Mouse (Mus musculus): ENCODE measurements around the gene Pibf1. TPM values are rescaled to one million over a fixed set of nuclear protein-coding genes. Genes with fewer than 3 reads are reported as not detected.
A peak's percentile ranks its signal among the peaks of the same experiment; 100 is the strongest.

The Pibf1 gene
- polyA plus RNA-seq, 1 experiment from 2014 or later = 24.1 TPM

DNA sequence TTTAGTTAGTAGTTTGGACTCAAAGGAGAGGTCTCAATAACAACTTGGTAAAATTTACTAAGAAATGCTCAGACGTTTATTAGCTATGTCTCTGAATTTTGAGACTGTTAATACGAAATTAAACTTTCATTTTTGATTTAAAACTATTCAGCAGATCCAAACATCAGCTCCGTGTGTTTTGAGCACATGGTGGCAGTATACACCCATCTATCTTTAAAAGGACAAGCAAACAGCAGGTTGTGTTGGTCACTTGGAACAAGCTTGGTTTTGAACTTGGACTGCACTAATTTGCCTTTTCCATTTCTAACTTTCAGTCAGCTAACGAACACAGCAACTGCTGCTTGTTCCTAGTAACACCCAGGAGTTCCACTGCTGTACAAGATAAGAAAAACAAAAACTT, 18.4 kb downstream of the Pibf1 start:
- Histone ChIP-seq H3K9ac (no peak overlapping the region), H3K27me3 (no peaks in the 10 kb centered on the region), H3K9me3 (no peaks in the 10 kb centered on the region), H3K27ac (no peak overlapping the region), H3K4me2 (no peak overlapping the region), H3K4me3 (replicated peaks) (no peak overlapping the region), H3K36me3 (replicated peaks) (peaks cover 37% of the 10 kb centered on the region), H3K4me1 (no peaks in the 10 kb centered on the region)
- WGBS = 87% methylated on average over 4 of the region's 4 CpGs
- ATAC-seq (ENCODE audit: low FRiP score) = no peak

DNA sequence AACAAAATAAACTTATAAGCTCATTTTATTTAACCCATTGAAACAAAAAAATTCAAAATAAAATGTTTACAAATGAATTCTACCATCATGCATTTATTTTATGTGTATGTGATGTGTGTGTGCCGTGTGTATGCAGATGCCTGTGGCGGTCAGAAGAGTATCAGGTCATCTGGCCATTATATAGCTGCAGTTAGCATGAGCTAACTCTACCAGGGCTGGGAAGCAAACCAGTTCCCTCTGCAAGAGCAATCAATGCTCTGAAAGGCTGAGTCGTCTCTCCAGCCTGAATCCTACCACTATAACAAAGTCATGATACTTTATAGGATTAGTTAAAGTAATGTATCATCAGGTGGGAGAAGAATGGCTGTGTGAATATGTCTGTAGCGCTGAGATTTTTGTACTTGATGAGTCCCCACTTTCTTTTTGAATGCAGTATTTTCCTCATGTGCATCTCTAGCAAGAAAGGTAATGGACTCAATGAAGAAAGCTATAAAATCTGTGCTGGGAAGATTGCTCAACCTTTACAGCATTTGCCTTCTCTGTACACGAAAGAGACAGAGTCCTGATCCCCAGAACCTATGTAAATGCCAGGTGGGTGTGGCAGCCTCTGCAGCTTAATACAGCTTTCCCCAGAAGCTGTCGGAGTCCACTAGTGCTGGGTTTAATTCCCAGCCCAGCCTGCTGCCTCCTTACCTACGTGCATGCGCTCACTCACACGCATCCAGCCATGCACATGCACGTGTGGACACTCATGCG, 22.5 kb downstream of the Pibf1 start:
- Histone ChIP-seq H3K36me3 (replicated peaks) (peaks cover 14% of the 10 kb centered on the region; the same call in 1 of the 2 replicates), H3K4me3 (replicated peaks) (no peak overlapping the region), H3K9me3 (no peaks in the 10 kb centered on the region), H3K27ac (no peak overlapping the region), H3K27me3 (no peaks in the 10 kb centered on the region), H3K9ac (no peak overlapping the region), H3K4me2 (no peak overlapping the region), H3K4me1 (no peaks in the 10 kb centered on the region)
- 91% methylated on average over 11 of the region's 11 CpGs for WGBS
- no peak for ATAC-seq (ENCODE audit: low FRiP score)

DNA sequence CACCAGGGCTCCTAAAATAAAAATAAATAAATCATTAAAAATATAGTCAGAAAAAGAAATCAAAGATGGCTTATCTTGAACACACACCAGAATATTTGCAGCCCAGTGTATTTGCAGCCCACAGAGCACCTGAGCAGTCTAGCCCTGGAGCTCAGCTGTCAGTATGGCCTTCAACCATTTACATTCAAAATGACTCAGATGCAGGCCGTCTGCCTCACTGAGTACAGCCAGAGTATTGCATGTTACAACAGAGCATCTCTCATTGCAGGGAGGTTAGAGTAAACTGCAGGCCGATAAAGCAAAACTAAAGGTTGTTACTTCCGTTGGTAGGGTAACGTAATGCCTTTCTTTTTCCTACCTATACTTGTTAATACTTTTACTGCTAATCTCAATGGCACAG, 24.9 kb downstream of the Pibf1 start:
- Histone ChIP-seq H3K4me3 (replicated peaks) (no peak overlapping the region), H3K9ac (no peak overlapping the region), H3K27ac (no peak overlapping the region), H3K36me3 (replicated peaks) (peaks cover 3% of the 10 kb centered on the region; the same call in 1 of the 2 replicates), H3K4me2 (no peak overlapping the region), H3K4me1 (no peaks in the 10 kb centered on the region), H3K9me3 (no peaks in the 10 kb centered on the region), H3K27me3 (no peaks in the 10 kb centered on the region)
- ATAC-seq (ENCODE audit: low FRiP score) = no peak
- 85% methylated on average over 4 of the region's 4 CpGs for WGBS

DNA sequence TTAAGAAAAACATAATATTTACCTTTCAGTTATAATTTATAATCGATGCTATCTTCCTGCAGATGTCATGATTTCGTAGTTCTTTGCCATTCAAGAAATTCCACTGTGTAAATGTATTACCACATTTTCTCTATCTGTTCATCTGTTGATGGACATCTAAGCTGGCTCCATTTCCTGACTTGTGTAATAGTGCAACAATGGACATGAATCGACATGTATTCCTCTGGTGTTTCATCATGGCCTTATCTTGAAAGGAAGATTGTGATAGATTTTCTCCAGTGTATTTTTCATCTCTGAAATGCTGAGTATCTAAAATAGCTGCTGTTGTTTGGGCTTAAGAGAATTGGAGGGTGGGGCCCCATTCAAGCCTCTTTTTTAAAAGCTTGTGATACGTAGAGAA, 27.5 kb downstream of the Pibf1 start:
- no peak overlapping the region for H3K27ac ChIP-seq
- no peaks in the 10 kb centered on the region for H3K9me3 ChIP-seq
- H3K36me3 ChIP-seq (replicated peaks) = no peaks in the 10 kb centered on the region
- H3K4me1 ChIP-seq = no peaks in the 10 kb centered on the region
- no peaks in the 10 kb centered on the region for H3K27me3 ChIP-seq
- ATAC-seq (ENCODE audit: low FRiP score) = no peak
- no peak overlapping the region for H3K9ac ChIP-seq
- H3K4me3 ChIP-seq (replicated peaks) = no peak overlapping the region
- H3K4me2 ChIP-seq = no peak overlapping the region
- 91% methylated on average over 4 of the region's 4 CpGs for WGBS

DNA sequence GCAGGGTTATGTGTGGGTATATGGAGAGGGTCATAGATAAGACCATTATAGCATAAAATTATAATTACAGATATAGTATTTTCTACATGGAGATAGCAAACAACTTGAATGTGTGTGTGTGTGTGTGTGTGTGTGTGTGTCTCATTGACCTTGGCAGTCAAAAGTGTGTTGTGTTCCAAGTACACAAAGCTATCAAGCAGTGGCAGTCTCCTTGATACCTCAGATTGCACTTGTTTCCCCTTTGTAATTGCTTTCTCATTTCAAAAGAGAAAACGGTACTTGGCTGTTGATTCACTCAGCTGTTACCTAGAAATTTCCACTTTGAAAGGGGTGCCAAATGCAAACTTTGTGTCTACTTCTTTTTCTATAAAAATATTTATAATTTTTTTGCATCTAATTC, 28.3 kb downstream of the Pibf1 start:
- H3K27ac ChIP-seq = no peak overlapping the region
- no peaks in the 10 kb centered on the region for H3K36me3 ChIP-seq (replicated peaks)
- no peak overlapping the region for H3K4me3 ChIP-seq (replicated peaks)
- 82% methylated on average over 1 of the region's 1 CpGs for WGBS
- no peaks in the 10 kb centered on the region for H3K27me3 ChIP-seq
- H3K9ac ChIP-seq = no peak overlapping the region
- ATAC-seq (ENCODE audit: low FRiP score) = no peak
- no peaks in the 10 kb centered on the region for H3K9me3 ChIP-seq
- H3K4me1 ChIP-seq = no peaks in the 10 kb centered on the region
- H3K4me2 ChIP-seq = no peak overlapping the region

DNA sequence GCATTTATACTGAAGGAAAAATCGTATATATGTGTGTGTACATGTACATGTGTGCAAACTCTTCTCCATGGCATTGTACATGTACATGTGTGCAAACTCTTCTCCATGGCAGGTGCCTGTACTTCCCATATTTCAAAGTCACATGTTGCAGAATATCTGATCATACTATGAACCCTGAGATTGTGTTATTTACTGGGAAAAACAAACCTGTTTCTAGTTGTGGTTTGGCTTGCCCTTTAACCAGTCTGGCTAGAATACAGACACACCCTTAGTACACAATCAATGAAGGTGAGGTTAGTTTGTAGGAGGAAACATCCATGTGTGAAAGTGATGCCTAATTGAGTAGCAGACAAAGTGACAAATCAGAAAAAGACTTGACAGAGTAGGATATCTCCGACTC, 29.8 kb downstream of the Pibf1 start:
- no peaks in the 10 kb centered on the region for H3K36me3 ChIP-seq (replicated peaks)
- H3K4me2 ChIP-seq = no peak overlapping the region
- H3K9me3 ChIP-seq = no peaks in the 10 kb centered on the region
- 87% methylated on average over 2 of the region's 2 CpGs for WGBS
- H3K9ac ChIP-seq = no peak overlapping the region
- no peak overlapping the region for H3K27ac ChIP-seq
- no peak overlapping the region for H3K4me3 ChIP-seq (replicated peaks)
- H3K27me3 ChIP-seq = no peaks in the 10 kb centered on the region
- no peaks in the 10 kb centered on the region for H3K4me1 ChIP-seq
- ATAC-seq (ENCODE audit: low FRiP score) = no peak

DNA sequence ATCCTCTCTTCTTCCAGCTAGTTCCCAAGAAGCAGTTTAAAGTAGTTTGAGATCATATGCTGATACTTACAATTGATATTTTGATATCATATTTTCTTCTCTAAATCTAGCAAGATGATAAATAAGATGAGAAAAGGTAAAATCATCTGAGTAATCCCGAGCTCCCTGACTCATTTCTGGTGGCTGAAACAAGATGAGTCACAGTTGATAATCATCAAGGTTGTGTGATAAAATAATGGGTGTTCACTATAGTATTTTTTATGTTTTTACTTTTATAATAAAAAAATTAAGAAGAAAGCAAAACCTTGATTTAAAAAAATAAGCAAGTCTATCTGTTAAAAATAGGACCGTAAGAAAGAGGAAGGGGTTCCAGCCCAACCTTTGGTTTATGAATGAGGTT, 34.8 kb downstream of the Pibf1 start:
- WGBS = 93% methylated on average over 2 of the region's 2 CpGs
- Histone ChIP-seq H3K9ac (no peak overlapping the region), H3K4me2 (no peak overlapping the region), H3K36me3 (replicated peaks) (peaks cover 12% of the 10 kb centered on the region), H3K27me3 (no peaks in the 10 kb centered on the region), H3K9me3 (no peaks in the 10 kb centered on the region), H3K4me1 (no peaks in the 10 kb centered on the region), H3K27ac (no peak overlapping the region), H3K4me3 (replicated peaks) (no peak overlapping the region)
- ATAC-seq (ENCODE audit: low FRiP score) = no peak

DNA sequence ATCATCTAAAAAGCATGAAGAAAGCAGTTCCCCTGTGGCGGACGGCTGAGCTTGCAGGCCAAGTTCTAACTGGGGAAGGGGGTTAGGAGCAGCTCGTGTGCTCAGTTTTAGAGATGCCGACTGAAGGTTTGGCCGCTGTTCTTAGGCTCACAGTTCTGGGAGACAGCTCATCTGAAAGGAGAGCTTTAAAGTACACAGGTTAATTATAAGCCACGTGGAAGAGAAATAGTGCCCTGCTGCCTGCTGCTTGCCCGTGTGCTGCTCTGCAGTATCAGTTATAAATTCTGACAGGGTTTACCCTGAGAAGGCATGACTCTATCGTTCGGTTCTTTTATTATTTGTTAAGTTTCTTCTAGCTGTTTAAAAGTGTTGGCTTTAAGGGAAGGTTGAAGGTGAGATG, 36.5 kb downstream of the Pibf1 start:
- H3K9ac ChIP-seq = no peak overlapping the region
- no peak overlapping the region for H3K4me2 ChIP-seq
- no peak for ATAC-seq (ENCODE audit: low FRiP score)
- H3K4me1 ChIP-seq = no peaks in the 10 kb centered on the region
- H3K27me3 ChIP-seq = no peaks in the 10 kb centered on the region
- H3K9me3 ChIP-seq = no peaks in the 10 kb centered on the region
- peaks cover 12% of the 10 kb centered on the region for H3K36me3 ChIP-seq (replicated peaks)
- H3K27ac ChIP-seq = no peak overlapping the region
- WGBS = 95% methylated on average over 9 of the region's 9 CpGs
- H3K4me3 ChIP-seq (replicated peaks) = no peak overlapping the region

DNA sequence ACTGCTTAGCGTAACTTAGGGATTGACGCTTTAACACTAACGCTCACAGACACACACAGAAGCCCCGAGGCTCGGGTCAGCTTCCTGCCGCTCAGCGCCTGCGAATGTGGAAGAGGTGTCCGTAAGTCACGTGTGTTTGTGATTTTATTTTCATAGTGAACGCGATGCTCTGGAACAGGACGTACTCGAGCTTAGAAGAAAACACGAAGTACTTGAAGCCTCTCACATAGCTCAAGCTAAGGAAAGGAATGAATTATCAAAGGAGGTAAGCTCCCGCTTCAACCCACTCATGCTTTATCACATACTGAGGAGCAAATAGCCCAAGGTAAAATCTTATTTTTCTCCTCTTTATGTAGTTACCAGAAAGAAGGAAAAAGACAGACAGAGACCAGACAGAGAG, 37.1 kb downstream of the Pibf1 start:
- H3K4me2 ChIP-seq = no peak overlapping the region
- ATAC-seq (ENCODE audit: low FRiP score) = no peak
- H3K9me3 ChIP-seq = no peaks in the 10 kb centered on the region
- H3K27ac ChIP-seq = no peak overlapping the region
- H3K4me1 ChIP-seq = no peaks in the 10 kb centered on the region
- no peaks in the 10 kb centered on the region for H3K27me3 ChIP-seq
- no peak overlapping the region for H3K4me3 ChIP-seq (replicated peaks)
- 96% methylated on average over 16 of the region's 16 CpGs for WGBS
- H3K36me3 ChIP-seq (replicated peaks) = peaks cover 12% of the 10 kb centered on the region
- H3K9ac ChIP-seq = no peak overlapping the region

DNA sequence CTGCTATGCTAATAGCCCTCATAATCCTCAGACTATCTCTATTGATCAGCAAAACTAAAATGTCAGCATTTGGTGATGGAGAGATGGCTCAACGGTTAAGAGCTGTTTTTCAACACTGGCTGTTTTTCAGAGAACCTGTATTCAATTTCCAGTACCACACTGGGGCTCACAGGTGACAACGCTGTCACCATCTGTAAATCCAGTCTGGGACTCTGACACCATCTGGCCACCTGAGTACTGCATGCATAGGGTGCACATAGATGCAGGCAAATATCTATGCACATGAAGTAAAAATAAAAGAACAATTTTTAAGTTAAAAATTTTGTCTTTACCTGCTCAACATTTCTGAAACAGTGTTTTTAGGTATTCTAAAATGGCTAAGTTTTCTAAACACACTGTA, 40.8 kb downstream of the Pibf1 start:
- no peak for ATAC-seq (ENCODE audit: low FRiP score)
- Histone ChIP-seq H3K27ac (no peak overlapping the region), H3K9ac (no peak overlapping the region), H3K4me1 (no peaks in the 10 kb centered on the region), H3K27me3 (no peaks in the 10 kb centered on the region), H3K9me3 (no peaks in the 10 kb centered on the region), H3K36me3 (replicated peaks) (peaks cover 12% of the 10 kb centered on the region), H3K4me2 (no peak overlapping the region), H3K4me3 (replicated peaks) (no peak overlapping the region)
- WGBS = 90% methylated on average over 2 of the region's 2 CpGs

DNA sequence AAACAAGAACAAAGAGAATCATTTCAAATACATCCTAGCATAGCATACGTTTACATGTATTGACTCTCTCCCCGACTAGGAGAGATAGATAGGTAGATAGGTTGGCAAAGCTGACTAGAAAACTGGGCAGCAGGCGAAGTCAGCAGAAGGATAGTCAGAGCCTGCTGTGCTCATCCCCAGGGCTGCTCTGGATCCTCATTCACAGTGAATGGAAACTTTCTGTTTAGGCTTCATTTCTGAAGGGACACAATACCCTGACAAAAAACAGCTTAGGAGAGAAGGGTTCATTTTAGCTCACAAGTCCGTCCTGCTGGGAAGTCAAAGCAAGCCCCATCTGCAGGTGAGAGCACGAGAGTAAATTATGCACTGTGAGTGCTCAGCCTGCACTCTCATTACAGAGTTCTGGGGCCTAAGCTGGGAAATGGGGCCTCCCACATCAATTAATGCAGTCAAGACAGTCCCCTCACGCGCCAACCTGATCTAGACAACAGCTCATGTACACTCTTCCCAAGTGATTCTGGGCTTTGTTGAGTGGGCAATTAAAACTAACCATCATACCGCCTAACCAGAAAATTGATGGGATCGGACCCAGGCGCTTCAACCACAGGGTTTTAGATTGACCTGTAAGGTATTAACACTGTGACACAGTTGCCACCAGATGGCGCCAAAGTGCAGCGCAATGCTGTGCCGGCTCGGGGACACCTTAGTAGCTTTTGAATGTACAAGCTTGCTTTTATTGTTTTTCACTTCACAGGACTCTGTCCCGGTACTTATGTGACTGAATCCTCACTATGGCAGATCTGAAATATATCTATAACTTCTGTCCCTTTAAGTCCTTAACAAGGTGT, 42.8 kb downstream of the Pibf1 start:
- ATAC-seq (ENCODE audit: low FRiP score) = peak; percentile 90
- no peak overlapping the region for H3K4me2 ChIP-seq
- H3K4me1 ChIP-seq = no peaks in the 10 kb centered on the region
- WGBS = 17% methylated on average over 15 of the region's 15 CpGs
- H3K4me3 ChIP-seq (replicated peaks) = no peak overlapping the region
- no peak overlapping the region for H3K9ac ChIP-seq
- peaks cover 6% of the 10 kb centered on the region for H3K36me3 ChIP-seq (replicated peaks)
- no peaks in the 10 kb centered on the region for H3K9me3 ChIP-seq
- no peaks in the 10 kb centered on the region for H3K27me3 ChIP-seq
- H3K27ac ChIP-seq = no peak overlapping the region

DNA sequence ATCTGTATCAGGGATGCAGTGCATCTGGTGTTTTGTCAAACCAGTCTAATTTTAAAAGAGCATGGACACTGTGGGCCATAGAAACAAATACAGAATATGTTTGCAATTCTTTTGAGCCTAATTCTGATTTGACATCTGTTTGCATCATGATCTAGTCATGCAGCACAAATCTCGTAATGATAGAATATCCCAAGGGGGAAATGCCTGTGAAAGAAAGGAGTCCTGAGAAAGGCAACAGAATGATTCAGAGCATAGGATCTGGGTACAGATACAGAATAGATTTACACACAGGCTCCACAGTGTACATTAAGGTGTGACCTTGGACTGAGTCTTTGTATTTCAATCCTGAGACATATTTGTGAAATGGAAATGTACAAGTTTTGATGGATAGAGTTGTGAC, 47.6 kb downstream of the Pibf1 start:
- no peak overlapping the region for H3K9ac ChIP-seq
- WGBS = 68% methylated on average over 1 of the region's 1 CpGs
- H3K4me2 ChIP-seq = no peak overlapping the region
- no peaks in the 10 kb centered on the region for H3K9me3 ChIP-seq
- H3K4me3 ChIP-seq (replicated peaks) = no peak overlapping the region
- ATAC-seq (ENCODE audit: low FRiP score) = no peak
- H3K36me3 ChIP-seq (replicated peaks) = peaks cover 4% of the 10 kb centered on the region; the same call in 1 of the 2 replicates
- no peaks in the 10 kb centered on the region for H3K27me3 ChIP-seq
- peaks cover 5% of the 10 kb centered on the region; the same call in 1 of the 2 replicates for H3K4me1 ChIP-seq
- no peak overlapping the region for H3K27ac ChIP-seq

All from forebrain, embryonic 12.5 days (tissue).